In genomic region chr14:118657206-118657605, GRCm38 (mm10) we compare ENCODE assay signal across 21 mouse cellular contexts. TPM values are rescaled to one million over a fixed set of nuclear protein-coding genes. Genes with fewer than 3 reads are reported as not detected.
DNase-seq lines count a peak whose midpoint lies in the region; ATAC-seq lines count a peak whose summit lies in the region.
"Had no signal": no experiment of that assay in that cellular context is flagged by ENCODE, and none has a peak within 500 bp of the region (broad histone marks: within the 10 kb centered on the region; RNA-seq: fewer than 3 reads in every experiment).

No protein-coding gene starts in this region.

- no peak overlapping the region for H3K27ac ChIP-seq in intestine, embryonic 16.5 days (ENCODE audit: low read length)
- H3K27ac ChIP-seq in intestine, embryonic 15.5 days, result no peak overlapping the region
- H3K27ac ChIP-seq in midbrain, embryonic 11.5 days (ENCODE audit: low read depth, low read length), result no peak overlapping the region
- no peak overlapping the region for H3K27ac ChIP-seq in midbrain, embryonic 15.5 days
- peak overlapping the region; percentile 58 for H3K27ac ChIP-seq in liver, embryonic 16.5 days (ENCODE audit: low read length)
- H3K27ac ChIP-seq in embryonic facial prominence, embryonic 10.5 days (replicated peaks), result no peak overlapping the region
- H3K27ac ChIP-seq: embryonic facial prominence, embryonic 15.5 days; hindbrain, embryonic 15.5 days; limb, embryonic 13.5 days; lung, embryonic 15.5 days; midbrain, embryonic 13.5 days had no signal

- no peak overlapping the region for H3K4me3 ChIP-seq in intestine, embryonic 16.5 days (ENCODE audit: low read length)
- no peak overlapping the region for H3K4me3 ChIP-seq in intestine, embryonic 15.5 days (replicated peaks)
- H3K4me3 ChIP-seq in midbrain, embryonic 11.5 days (ENCODE audit: low read depth, low read length), result no peak overlapping the region
- no peak overlapping the region for H3K4me3 ChIP-seq in midbrain, embryonic 15.5 days
- H3K4me3 ChIP-seq in liver, embryonic 16.5 days (ENCODE audit: low read depth, low read length), result no peak overlapping the region
- no peak overlapping the region for H3K4me3 ChIP-seq in embryonic facial prominence, embryonic 10.5 days
- H3K4me3 ChIP-seq: embryonic facial prominence, embryonic 15.5 days; hindbrain, embryonic 15.5 days; limb, embryonic 13.5 days; lung, embryonic 15.5 days; midbrain, embryonic 13.5 days; myocyte had no signal

- H3K36me3 ChIP-seq in intestine, embryonic 16.5 days (ENCODE audit: control insufficient read depth, insufficient read depth, low read length), result no peaks in the 10 kb centered on the region
- H3K36me3 ChIP-seq in intestine, embryonic 15.5 days, result no peaks in the 10 kb centered on the region
- no peaks in the 10 kb centered on the region for H3K36me3 ChIP-seq in midbrain, embryonic 11.5 days (ENCODE audit: control insufficient read depth, insufficient read depth, low read length)
- H3K36me3 ChIP-seq in midbrain, embryonic 15.5 days (replicated peaks), result no peaks in the 10 kb centered on the region
- no peaks in the 10 kb centered on the region for H3K36me3 ChIP-seq in liver, embryonic 16.5 days (ENCODE audit: control insufficient read depth, insufficient read depth)
- H3K36me3 ChIP-seq in embryonic facial prominence, embryonic 10.5 days (replicated peaks), result no peaks in the 10 kb centered on the region
- H3K36me3 ChIP-seq: embryonic facial prominence, embryonic 15.5 days; hindbrain, embryonic 15.5 days; limb, embryonic 13.5 days; lung, embryonic 15.5 days; midbrain, embryonic 13.5 days had no signal

- 62% methylated on average over 4 of the region's 4 CpGs for WGBS in intestine, embryonic 16.5 days
- WGBS in intestine, embryonic 15.5 days, result 56% methylated on average over 4 of the region's 4 CpGs
- 46% methylated on average over 4 of the region's 4 CpGs for WGBS in midbrain, embryonic 11.5 days
- WGBS in midbrain, embryonic 15.5 days, result 42% methylated on average over 4 of the region's 4 CpGs
- WGBS in liver, embryonic 16.5 days (ENCODE audit: insufficient replicate concordance), result 12% methylated on average over 4 of the region's 4 CpGs
- WGBS in embryonic facial prominence, embryonic 10.5 days, result 70% methylated on average over 4 of the region's 4 CpGs

- peak; percentile 83 for DNase-seq in midbrain, embryonic 11.5 days (ENCODE audit: low spot score, missing footprints)
- DNase-seq in left cerebral cortex, adult 8-10 months (ENCODE audit: low spot score in 2 of 2), result no peak
- no peak for DNase-seq in embryonic facial prominence, embryonic 10.5 days (ENCODE audit: low spot score)
- DNase-seq in frontal cortex, postnatal 14 days (ENCODE audit: low spot score in 2 of 2), result no peak
- DNase-seq: adrenal gland, adult 8-10 months; cerebellum, postnatal 10 days; gastrocnemius, postnatal 10 days; heart, adult 11 months; heart, postnatal 36 days; kidney, adult 8-10 months; thymus, adult 2 months had no signal

- no peak overlapping the region for H3K4me2 ChIP-seq in intestine, embryonic 16.5 days (ENCODE audit: low read depth, low read length)
- no peak overlapping the region for H3K4me2 ChIP-seq in intestine, embryonic 15.5 days (replicated peaks)
- H3K4me2 ChIP-seq in midbrain, embryonic 11.5 days, result no peak overlapping the region
- no peak overlapping the region for H3K4me2 ChIP-seq in midbrain, embryonic 15.5 days
- peak overlapping the region; percentile 22; the same call in 1 of the 2 replicates for H3K4me2 ChIP-seq in liver, embryonic 16.5 days (ENCODE audit: low read depth, low read length)
- H3K4me2 ChIP-seq: embryonic facial prominence, embryonic 15.5 days; hindbrain, embryonic 15.5 days; limb, embryonic 13.5 days; lung, embryonic 15.5 days; midbrain, embryonic 13.5 days had no signal

- no peak overlapping the region for H3K9ac ChIP-seq in intestine, embryonic 16.5 days (ENCODE audit: low read depth, low read length)
- no peak overlapping the region for H3K9ac ChIP-seq in intestine, embryonic 15.5 days
- H3K9ac ChIP-seq in midbrain, embryonic 11.5 days (ENCODE audit: low read length), result no peak overlapping the region
- H3K9ac ChIP-seq in midbrain, embryonic 15.5 days, result no peak overlapping the region
- no peak overlapping the region for H3K9ac ChIP-seq in liver, embryonic 16.5 days (ENCODE audit: low read depth, low read length)
- H3K9ac ChIP-seq: embryonic facial prominence, embryonic 15.5 days; hindbrain, embryonic 15.5 days; limb, embryonic 13.5 days; lung, embryonic 15.5 days; midbrain, embryonic 13.5 days had no signal

- peak; percentile 19; the same call in 1 of the 2 replicates for ATAC-seq in intestine, embryonic 16.5 days
- ATAC-seq in intestine, embryonic 15.5 days, result no peak
- ATAC-seq in midbrain, embryonic 11.5 days (ENCODE audit: low FRiP score), result no peak
- ATAC-seq in midbrain, embryonic 15.5 days (replicated peaks), result no peak
- peak; percentile 61 for ATAC-seq in liver, embryonic 16.5 days (ENCODE audit: low read depth)
- ATAC-seq: midbrain, embryonic 13.5 days had no signal

- no peaks in the 10 kb centered on the region for H3K9me3 ChIP-seq in intestine, embryonic 16.5 days (ENCODE audit: control insufficient read depth, low read length)
- no peaks in the 10 kb centered on the region for H3K9me3 ChIP-seq in intestine, embryonic 15.5 days
- no peaks in the 10 kb centered on the region for H3K9me3 ChIP-seq in midbrain, embryonic 11.5 days (ENCODE audit: control insufficient read depth, low read length)
- no peaks in the 10 kb centered on the region for H3K9me3 ChIP-seq in midbrain, embryonic 15.5 days
- no peaks in the 10 kb centered on the region for H3K9me3 ChIP-seq in liver, embryonic 16.5 days (replicated peaks; ENCODE audit: control insufficient read depth, low read length)
- no peaks in the 10 kb centered on the region for H3K9me3 ChIP-seq in embryonic facial prominence, embryonic 10.5 days
- H3K9me3 ChIP-seq: embryonic facial prominence, embryonic 15.5 days; hindbrain, embryonic 15.5 days; limb, embryonic 13.5 days; lung, embryonic 15.5 days; midbrain, embryonic 13.5 days had no signal

- no peaks in the 10 kb centered on the region for H3K27me3 ChIP-seq in intestine, embryonic 16.5 days (replicated peaks; ENCODE audit: control insufficient read depth, insufficient read depth, low read length)
- no peaks in the 10 kb centered on the region for H3K27me3 ChIP-seq in intestine, embryonic 15.5 days (replicated peaks)
- no peaks in the 10 kb centered on the region for H3K27me3 ChIP-seq in midbrain, embryonic 11.5 days (ENCODE audit: control insufficient read depth, insufficient read depth, low read length)
- no peaks in the 10 kb centered on the region for H3K27me3 ChIP-seq in midbrain, embryonic 15.5 days (replicated peaks)
- H3K27me3 ChIP-seq in liver, embryonic 16.5 days (ENCODE audit: control insufficient read depth, insufficient read depth, low read depth, low read length), result no peaks in the 10 kb centered on the region
- no peaks in the 10 kb centered on the region for H3K27me3 ChIP-seq in embryonic facial prominence, embryonic 10.5 days (replicated peaks; ENCODE audit: low read depth, poor library complexity, severe bottlenecking)
- H3K27me3 ChIP-seq: embryonic facial prominence, embryonic 15.5 days; hindbrain, embryonic 15.5 days; limb, embryonic 13.5 days; lung, embryonic 15.5 days; midbrain, embryonic 13.5 days had no signal

- peaks cover 6% of the 10 kb centered on the region; the same call in 1 of the 2 replicates for H3K4me1 ChIP-seq in intestine, embryonic 16.5 days (ENCODE audit: control insufficient read depth, insufficient read depth, low read length)
- 0 out of 2 replicates have a peak, but pooled peaks cover 2% of the 10 kb centered on the region for H3K4me1 ChIP-seq in intestine, embryonic 15.5 days (replicated peaks)
- H3K4me1 ChIP-seq in midbrain, embryonic 11.5 days (ENCODE audit: control insufficient read depth, insufficient read depth, low read length), result peaks cover 9% of the 10 kb centered on the region
- H3K4me1 ChIP-seq in midbrain, embryonic 15.5 days, result peaks cover 2% of the 10 kb centered on the region; the same call in 1 of the 2 replicates
- H3K4me1 ChIP-seq in liver, embryonic 16.5 days (ENCODE audit: control insufficient read depth, low read depth, low read length), result peaks cover 23% of the 10 kb centered on the region
- peaks cover 21% of the 10 kb centered on the region for H3K4me1 ChIP-seq in embryonic facial prominence, embryonic 10.5 days
- H3K4me1 ChIP-seq: embryonic facial prominence, embryonic 15.5 days had no signal

RNA-seq across cellular contexts. Expression of gene Abcc4, which starts 48.8 kb away (rescaled TPM):
- 1.8 and 2.0 TPM in 2 replicates for polyA plus RNA-seq in intestine, embryonic 16.5 days (2015; fragmentation: Nextera tagmentation; extraction: Ambion mirVana)
- polyA plus RNA-seq in intestine, embryonic 15.5 days (2015; fragmentation: Nextera tagmentation; extraction: Ambion mirVana), result 2.2 and 2.3 TPM in 2 replicates
- polyA plus RNA-seq in midbrain, embryonic 11.5 days (2014; fragmentation: Nextera tagmentation; extraction: Ambion mirVana), result 4.2 and 4.4 TPM in 2 replicates
- polyA plus RNA-seq in midbrain, embryonic 15.5 days (2015; fragmentation: Nextera tagmentation; extraction: Ambion mirVana), result 1.6 and 1.8 TPM in 2 replicates
- polyA plus RNA-seq in liver, embryonic 16.5 days (2015; fragmentation: Nextera tagmentation; extraction: Ambion mirVana), result 1.7 and 2.3 TPM in 2 replicates
- 10 to 100 TPM in 3 of 4 experiments, 1 to 10 TPM in 1; 9.7 to 10.8 (median 10.5) TPM for total RNA-seq in left cerebral cortex, adult 8-10 months (2022)
- 2.6 and 3.2 TPM in 2 replicates for polyA plus RNA-seq in embryonic facial prominence, embryonic 10.5 days (2016; fragmentation: Nextera tagmentation; extraction: Ambion mirVana)

Comparison
In these comparisons a context has a peak if more than half of its experiments do, and no peak if none do; other contexts are left out.
1. ATAC-seq: peak in intestine, embryonic 16.5 days (single experiment) and liver, embryonic 16.5 days (single experiment); none in intestine, embryonic 15.5 days (single experiment), midbrain, embryonic 11.5 days (single experiment) and midbrain, embryonic 15.5 days (single experiment).